Mouse (Mus musculus) heart, embryonic 10.5 days (tissue): ENCODE measurements at regions not wholly inside any gene's neighbourhood (a gene's known extent, or its start where the extent isn't known, plus 50 kb on each side); places are given as distances from the start of the nearest gene placed in this dataset.
A peak's percentile ranks its signal among the peaks of the same experiment; 100 is the strongest.

Experiments used
- DNase-seq: peaks from one replicate; pipeline ENCODE4 v3.0.0-alpha.2; 2017; ENCODE audit warnings: low spot score
- H3K27ac ChIP-seq: fragments of 300-500 bp; sonication (generic); 2 replicates; pipeline ENCODE4 v1.5.1; 2016; ENCODE audit warnings: mild to moderate bottlenecking
- H3K27me3 ChIP-seq: fragments of 300-500 bp; sonication (generic); 2 replicates; pipeline ENCODE4 v1.6.1; 2016; ENCODE audit warnings: mild to moderate bottlenecking; ENCODE audit not compliant: poor library complexity, insufficient read depth, severe bottlenecking
- H3K36me3 ChIP-seq: fragments of 300-500 bp; sonication (generic); 2 replicates; pipeline ENCODE4 v1.6.1; 2016; ENCODE audit warnings: mild to moderate bottlenecking, moderate library complexity
- H3K4me1 ChIP-seq: fragments of 300-500 bp; sonication (generic); 2 replicates; pipeline ENCODE4 v1.6.1; 2016; ENCODE audit warnings: mild to moderate bottlenecking
- H3K4me3 ChIP-seq: fragments of 300-500 bp; sonication (generic); 2 replicates; pipeline ENCODE4 v1.5.1; 2016; ENCODE audit warnings: mild to moderate bottlenecking, moderate library complexity
- H3K9me3 ChIP-seq: fragments of 300-500 bp; sonication (generic); 2 replicates; pipeline ENCODE4 v1.6.1; 2016; ENCODE audit warnings: mild to moderate bottlenecking, moderate library complexity
- WGBS: fragments of 180-500 bp; shearing (Covaris S2); methylation state at CpG from one replicate; pipeline ENCODE4 v1.1.7; 2016; 5-methylcytosine and 5-hydroxymethylcytosine counted together

DNA sequence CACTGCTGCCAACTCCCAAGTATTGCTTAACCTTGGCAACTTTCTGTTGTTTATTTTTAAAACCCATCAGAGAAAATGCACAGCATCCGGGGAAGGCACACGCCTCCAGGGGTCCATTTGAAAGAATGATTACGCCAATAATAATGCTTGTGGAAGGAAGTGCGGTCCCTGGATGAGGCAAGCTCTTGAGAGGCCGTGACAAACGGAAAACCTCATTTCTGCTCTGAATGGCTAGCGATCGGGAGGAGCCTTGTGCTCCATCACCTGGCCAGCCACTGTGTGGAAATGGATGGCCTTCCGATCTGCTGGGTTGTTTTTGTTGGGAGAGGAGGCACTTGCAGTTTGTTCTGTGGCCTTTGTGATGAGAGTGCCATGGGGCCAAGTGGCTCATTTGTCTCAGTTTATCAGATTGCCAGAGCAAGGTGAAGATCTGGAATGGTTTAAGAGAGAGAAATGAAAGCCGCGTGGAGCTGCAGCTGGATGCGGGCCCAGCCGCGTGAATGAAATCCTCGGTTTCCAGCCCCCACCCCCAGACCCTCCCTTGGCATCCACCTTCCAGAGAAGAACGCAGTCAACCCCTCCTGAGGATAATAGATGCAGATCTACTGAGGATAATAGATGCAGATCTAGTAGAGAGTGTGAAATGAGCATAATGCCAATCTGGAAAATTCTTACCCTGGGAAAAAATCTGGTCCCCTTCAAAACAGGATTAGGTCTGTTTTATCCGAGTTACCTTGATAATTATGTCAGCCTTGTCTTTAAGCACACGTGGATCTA is 192.7 kb upstream of the Npvf start:
- H3K27me3 ChIP-seq, result peaks cover 43% of the 10 kb centered on the region
- H3K4me1 ChIP-seq, result no peaks in the 10 kb centered on the region
- H3K9me3 ChIP-seq, result no peaks in the 10 kb centered on the region
- no peak for DNase-seq
- no peak overlapping the region for H3K27ac ChIP-seq
- no peaks in the 10 kb centered on the region for H3K36me3 ChIP-seq
- WGBS, result 75% methylated on average over 18 of the region's 18 CpGs
- no peak overlapping the region for H3K4me3 ChIP-seq

DNA sequence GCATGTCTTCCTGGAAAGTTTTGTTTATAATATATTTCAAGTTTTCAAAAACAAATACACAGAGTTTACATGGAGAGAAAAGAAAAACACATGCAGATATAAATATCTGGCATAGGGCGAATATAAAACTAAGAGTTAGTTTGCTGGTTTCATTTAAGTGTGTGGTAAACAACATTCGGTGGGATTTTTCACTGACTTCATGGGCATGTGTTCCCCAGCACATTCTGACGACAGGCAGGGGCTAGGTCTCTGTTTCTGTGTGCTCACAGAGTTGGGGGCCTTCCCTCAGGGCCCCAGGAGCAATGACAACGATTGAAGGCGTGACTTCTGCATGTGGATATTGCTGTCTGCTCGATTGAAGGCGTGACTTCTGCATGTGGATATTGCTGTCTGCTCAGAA is 193.3 kb upstream of the Npvf start:
- peaks cover 46% of the 10 kb centered on the region for H3K27me3 ChIP-seq
- H3K9me3 ChIP-seq, result no peaks in the 10 kb centered on the region
- H3K4me1 ChIP-seq, result no peaks in the 10 kb centered on the region
- DNase-seq, result no peak
- H3K4me3 ChIP-seq, result no peak overlapping the region
- H3K27ac ChIP-seq, result no peak overlapping the region
- H3K36me3 ChIP-seq, result no peaks in the 10 kb centered on the region
- WGBS, result 83% methylated on average over 7 of the region's 7 CpGs

DNA sequence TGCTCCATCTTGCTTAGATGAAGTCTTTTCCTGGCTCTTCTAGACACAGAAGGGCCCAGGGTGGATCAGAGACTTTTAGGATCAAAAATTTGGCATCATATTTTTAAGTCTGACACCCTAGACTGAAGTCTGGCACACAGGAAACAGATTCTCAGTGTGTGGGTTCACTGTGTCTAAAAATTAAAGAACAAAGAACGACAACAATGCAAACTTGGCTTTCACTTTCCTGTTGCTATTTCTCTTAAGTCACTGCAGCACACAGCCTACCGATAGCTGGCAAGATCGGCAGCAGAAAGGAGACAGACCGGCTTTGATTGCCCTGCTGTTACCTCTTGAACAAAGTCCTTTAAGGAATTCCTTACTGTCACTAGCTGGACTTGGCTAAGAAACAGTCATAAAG is 204.9 kb upstream of the Npvf start:
- DNase-seq, result no peak
- Histone ChIP-seq H3K27me3 (peaks cover 12% of the 10 kb centered on the region; the same call in 1 of the 2 replicates), H3K9me3 (no peaks in the 10 kb centered on the region), H3K27ac (no peak overlapping the region), H3K36me3 (no peaks in the 10 kb centered on the region), H3K4me3 (no peak overlapping the region), H3K4me1 (no peaks in the 10 kb centered on the region)
- 73% methylated on average over 4 of the region's 4 CpGs for WGBS

DNA sequence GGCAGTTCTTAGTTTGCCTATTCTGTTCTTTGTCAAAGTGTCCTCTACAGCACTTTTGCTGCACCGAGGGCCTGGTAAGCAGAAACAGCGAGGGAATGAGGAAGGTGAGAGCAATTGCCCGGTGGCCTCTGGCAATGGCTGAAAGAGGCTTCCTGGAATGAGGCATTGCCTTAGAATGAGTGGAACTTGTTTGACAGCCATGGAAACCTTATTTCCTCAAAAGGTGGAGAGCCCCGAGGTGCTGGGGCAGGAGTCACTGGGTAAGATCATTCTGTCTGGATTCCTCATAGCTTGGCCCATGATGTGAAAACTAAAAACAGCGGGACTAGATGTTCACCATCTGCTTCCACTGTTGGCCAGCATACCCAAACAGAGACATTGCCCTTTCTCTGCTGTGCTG is 223.8 kb upstream of the Npvf start:
- no peaks in the 10 kb centered on the region for H3K27me3 ChIP-seq
- 72% methylated on average over 5 of the region's 5 CpGs for WGBS
- no peaks in the 10 kb centered on the region for H3K9me3 ChIP-seq
- DNase-seq, result peak; percentile 45
- H3K4me3 ChIP-seq, result no peak overlapping the region
- H3K36me3 ChIP-seq, result no peaks in the 10 kb centered on the region
- H3K27ac ChIP-seq, result no peak overlapping the region
- H3K4me1 ChIP-seq, result peaks cover 12% of the 10 kb centered on the region; the same call in 1 of the 2 replicates

DNA sequence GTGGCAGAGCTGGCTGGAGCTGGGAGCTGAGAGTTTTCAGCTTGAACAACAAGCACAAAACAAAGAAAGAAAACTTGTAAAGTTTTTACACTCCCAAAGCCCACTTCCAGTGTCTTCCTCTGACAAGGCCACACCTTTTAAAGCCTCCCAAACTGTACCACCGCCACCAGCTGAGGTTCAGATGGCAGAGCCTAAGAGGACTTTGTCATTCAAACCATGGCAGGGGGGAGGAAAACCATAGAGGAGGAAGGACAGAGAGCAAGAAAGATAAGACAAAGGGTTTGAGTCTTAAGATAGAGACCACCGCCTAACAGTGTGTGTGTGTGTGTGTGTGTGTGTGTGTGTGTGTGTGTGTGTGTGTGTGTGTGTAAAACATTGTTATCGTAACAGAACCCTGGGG is 228.1 kb upstream of the Npvf start:
- H3K4me1 ChIP-seq, result peaks cover 15% of the 10 kb centered on the region; the same call in 1 of the 2 replicates
- WGBS, result 39% methylated on average over 3 of the region's 3 CpGs
- H3K9me3 ChIP-seq, result no peaks in the 10 kb centered on the region

GRCm38 (mm10) chr6:50882759-50883158 is 228.5 kb upstream of the Npvf start:
- Histone ChIP-seq H3K27ac (no peak overlapping the region), H3K36me3 (no peaks in the 10 kb centered on the region), H3K4me1 (peaks cover 15% of the 10 kb centered on the region; the same call in 1 of the 2 replicates), H3K27me3 (no peaks in the 10 kb centered on the region), H3K9me3 (no peaks in the 10 kb centered on the region), H3K4me3 (no peak overlapping the region)
- 72% methylated on average over 4 of the region's 4 CpGs for WGBS
- no peak for DNase-seq

More for the DNA sequence above, 228.1 kb upstream of the Npvf start:
- Histone ChIP-seq H3K27me3 (no peaks in the 10 kb centered on the region), H3K36me3 (no peaks in the 10 kb centered on the region), H3K27ac (peak overlapping the region; percentile 52; the same call in 1 of the 2 replicates), H3K4me3 (no peak overlapping the region)
- DNase-seq, result no peak

GRCm38 (mm10) chr6:50885031-50885430 is 230.8 kb upstream of the Npvf start:
- H3K9me3 ChIP-seq, result no peaks in the 10 kb centered on the region
- H3K4me1 ChIP-seq, result peaks cover 22% of the 10 kb centered on the region
- H3K36me3 ChIP-seq, result no peaks in the 10 kb centered on the region
- H3K4me3 ChIP-seq, result no peak overlapping the region
- H3K27ac ChIP-seq, result no peak overlapping the region
- H3K27me3 ChIP-seq, result no peaks in the 10 kb centered on the region
- DNase-seq, result peak; percentile 61
- WGBS, result 92% methylated on average over 4 of the region's 4 CpGs

DNA sequence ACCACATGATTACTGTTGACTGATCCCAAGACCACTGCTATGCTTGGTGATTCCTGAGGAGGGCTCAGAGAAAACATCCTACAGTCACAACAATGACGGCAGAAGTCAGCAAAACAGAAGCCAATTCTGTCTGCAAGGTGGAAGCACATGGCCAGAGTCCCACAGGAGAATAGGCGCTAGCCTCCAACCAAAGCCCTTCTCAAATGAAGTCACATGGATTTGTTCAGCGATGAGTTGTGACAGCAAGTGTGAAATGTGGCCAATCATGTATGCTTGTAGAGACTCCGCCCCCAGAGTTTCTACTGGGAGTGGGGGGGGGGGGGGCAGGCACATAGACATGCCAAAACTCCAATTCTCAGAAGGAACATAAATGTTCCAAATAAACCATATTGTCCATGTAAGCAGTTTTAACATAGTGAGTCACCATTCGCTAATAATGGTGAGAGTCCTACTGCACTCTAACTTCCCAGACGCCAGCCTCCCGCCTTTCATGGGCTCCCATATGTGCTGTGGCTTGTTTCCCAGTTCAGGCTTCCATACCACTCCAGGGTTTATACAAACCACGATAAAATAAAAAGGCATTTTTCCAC is 231.6 kb upstream of the Npvf start:
- Histone ChIP-seq H3K27me3 (no peaks in the 10 kb centered on the region), H3K4me1 (peaks cover 31% of the 10 kb centered on the region)
- 83% methylated on average over 8 of the region's 8 CpGs for WGBS

GRCm38 (mm10) chr6:50890370-50891204 is 236.3 kb upstream of the Npvf start:
- 2% methylated on average over 25 of the region's 25 CpGs for WGBS
- peak; percentile 99 for DNase-seq
- H3K4me1 ChIP-seq, result peaks cover 45% of the 10 kb centered on the region
- no peaks in the 10 kb centered on the region for H3K27me3 ChIP-seq
- no peaks in the 10 kb centered on the region for H3K36me3 ChIP-seq
- no peaks in the 10 kb centered on the region for H3K9me3 ChIP-seq
- H3K4me3 ChIP-seq, result peak overlapping the region; percentile 48
- peak overlapping the region; percentile 85 for H3K27ac ChIP-seq

More for the DNA sequence above, 231.6 kb upstream of the Npvf start:
- no peaks in the 10 kb centered on the region for H3K36me3 ChIP-seq
- no peak overlapping the region for H3K4me3 ChIP-seq
- no peaks in the 10 kb centered on the region for H3K9me3 ChIP-seq
- no peak for DNase-seq
- no peak overlapping the region for H3K27ac ChIP-seq

- Histone ChIP-seq H3K36me3 (no peaks in the 10 kb centered on the region), H3K27ac (peak overlapping the region; percentile 85), H3K9me3 (no peaks in the 10 kb centered on the region), H3K27me3 (no peaks in the 10 kb centered on the region), H3K4me3 (peak overlapping the region; percentile 48), H3K4me1 (peaks cover 45% of the 10 kb centered on the region)
- DNase-seq, result no peak
- WGBS, result 17% methylated on average over 3 of the region's 3 CpGs
Observed at GRCm38 (mm10) chr6:50891205-50891526, 236.9 kb upstream of the Npvf start.

DNA sequence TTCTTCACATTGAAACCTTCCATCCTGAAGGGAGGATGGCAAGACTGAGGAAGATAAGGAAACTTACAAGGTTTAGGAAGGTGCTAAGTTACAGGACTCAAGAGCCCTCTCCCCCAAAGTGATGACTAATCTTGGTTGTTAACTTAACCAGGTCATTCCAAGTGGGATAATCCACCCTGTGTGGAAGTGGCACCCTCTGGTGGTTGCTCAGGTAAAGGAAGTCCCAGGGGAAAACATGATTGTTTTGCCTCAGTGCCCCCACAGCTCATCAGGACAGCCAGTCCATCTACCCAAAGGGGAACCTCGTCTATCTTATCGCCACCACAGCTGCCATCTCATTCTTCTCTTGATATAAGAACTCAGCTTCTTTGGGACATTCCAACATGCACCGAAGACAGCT is 244.6 kb upstream of the Npvf start:
- WGBS, result 78% methylated on average over 3 of the region's 3 CpGs
- peaks cover 3% of the 10 kb centered on the region; the same call in 1 of the 2 replicates for H3K27me3 ChIP-seq
- H3K36me3 ChIP-seq, result no peaks in the 10 kb centered on the region
- no peaks in the 10 kb centered on the region for H3K9me3 ChIP-seq
- no peak for DNase-seq
- H3K4me3 ChIP-seq, result no peak overlapping the region
- H3K27ac ChIP-seq, result no peak overlapping the region
- H3K4me1 ChIP-seq, result no peaks in the 10 kb centered on the region; the same call in 1 of the 2 replicates

- Histone ChIP-seq H3K27ac (no peak overlapping the region), H3K4me3 (no peak overlapping the region), H3K9me3 (no peaks in the 10 kb centered on the region), H3K27me3 (peaks cover 4% of the 10 kb centered on the region; the same call in 1 of the 2 replicates), H3K36me3 (no peaks in the 10 kb centered on the region), H3K4me1 (no peaks in the 10 kb centered on the region)
- no peak for DNase-seq
- 82% methylated on average over 8 of the region's 8 CpGs for WGBS
Observed at GRCm38 (mm10) chr6:50915166-50916030, 261.2 kb upstream of the Npvf start.
